Mouse (Mus musculus) intestine, embryonic 14.5 days (tissue): ENCODE data around the gene Tmem116. TPM values are rescaled to one million over a fixed set of nuclear protein-coding genes. Genes with fewer than 3 reads are reported as not detected.

ENCODE experiments used
- ATAC-seq: fragments of 200-750 bp; cut with Nextera tagmentation; replicated peaks from 2 replicates; pipeline ENCODE4 v1.8.0; 2017; ENCODE audit warnings: low read depth, moderate number of reproducible peaks, moderate TSS enrichment, moderate library complexity; ENCODE audit not compliant: low FRiP score, low TSS enrichment
- DNase-seq: peaks from one replicate; pipeline ENCODE4 v3.0.0-alpha.2; 2018; ENCODE audit warnings: low spot score
- H3K27ac ChIP-seq: fragments of 300-500 bp; sonication (generic); 2 replicates; pipeline ENCODE4 v1.5.1; 2014; ENCODE audit warnings: low read depth, mild to moderate bottlenecking, control low read depth
- H3K27me3 ChIP-seq: fragments of 300-500 bp; sonication (generic); replicated peaks from 2 replicates; pipeline ENCODE4 v1.6.1; 2014; ENCODE audit warnings: low read length, control low read depth; ENCODE audit not compliant: control insufficient read depth, insufficient read depth
- H3K36me3 ChIP-seq: fragments of 300-500 bp; sonication (generic); 2 replicates; pipeline ENCODE4 v1.6.1; 2014; ENCODE audit warnings: low read length, control low read depth; ENCODE audit not compliant: control insufficient read depth, insufficient read depth
- H3K4me1 ChIP-seq: fragments of 300-500 bp; sonication (generic); replicated peaks from 2 replicates; pipeline ENCODE4 v1.6.1; 2014; ENCODE audit warnings: low read length, control low read depth, mixed read lengths; ENCODE audit not compliant: control insufficient read depth, insufficient read depth
- H3K4me2 ChIP-seq: fragments of 300-500 bp; sonication (generic); 2 replicates; pipeline ENCODE4 v1.6.1; 2014; ENCODE audit warnings: low read length
- H3K4me3 ChIP-seq: fragments of 300-500 bp; sonication (generic); 2 replicates; pipeline ENCODE4 v1.5.1; 2014; ENCODE audit warnings: low read depth, low read length, control low read depth, mixed read lengths
- H3K9ac ChIP-seq: fragments of 300-500 bp; sonication (generic); 2 replicates; pipeline ENCODE4 v1.6.1; 2014; ENCODE audit warnings: mild to moderate bottlenecking, low read length
- H3K9me3 ChIP-seq: fragments of 300-500 bp; sonication (generic); 2 replicates; pipeline ENCODE4 v1.6.1; 2016; ENCODE audit warnings: low read length, control low read depth; ENCODE audit not compliant: control insufficient read depth
- WGBS: fragments of 180-500 bp; shearing (Covaris S2); extraction: QIAGEN DNeasy Blood & Tissue Kit; methylation state at CpG from one replicate; pipeline ENCODE4 v1.1.7; 2014; 5-methylcytosine and 5-hydroxymethylcytosine counted together
- polyA plus RNA-seq: library from polyadenylated mRNA; unstranded; fragments of >200 nt; fragmentation: Nextera tagmentation; extraction: Ambion mirVana; gene quantifications from 2 replicates; pipeline ENCODE4 v1.2.1, GENCODE M21; 2014

Tmem116 gene
- polyA plus RNA-seq, 1 experiment from 2014 or later, result 1.8 TPM

DNA sequence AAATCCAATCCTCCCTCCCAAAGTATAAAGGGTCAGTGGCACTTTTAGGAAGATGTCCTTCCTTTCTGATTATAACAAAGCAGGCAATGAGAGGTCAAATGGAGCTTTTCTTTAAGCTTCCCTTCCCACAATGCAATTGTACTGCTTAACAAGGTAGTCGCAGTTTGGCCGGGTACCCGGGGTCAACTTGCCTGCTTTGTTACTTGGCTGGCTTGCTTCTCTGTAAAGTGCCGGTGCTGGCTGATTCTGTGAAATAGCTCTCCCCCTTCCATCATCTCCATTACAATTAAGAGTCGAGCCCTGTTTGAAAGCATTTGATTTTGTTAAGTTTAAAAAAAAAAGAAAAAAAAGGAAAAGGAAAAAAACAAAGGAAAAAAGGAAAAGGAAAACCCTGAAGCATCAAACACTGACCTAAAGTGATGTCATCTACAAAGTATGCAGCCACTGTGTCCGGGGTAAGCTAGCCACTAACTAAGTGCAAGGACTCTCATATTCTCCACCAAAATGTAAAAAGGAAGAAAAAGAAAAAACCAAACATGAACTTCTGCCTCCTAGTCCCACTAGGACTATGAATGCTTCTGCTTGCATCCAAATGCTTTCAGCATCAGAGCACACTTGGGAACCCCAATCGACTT lies 85.3 kb downstream of the Tmem116 start:
- peaks cover 65% of the 10 kb centered on the region for H3K36me3 ChIP-seq
- H3K9me3 ChIP-seq, result no peaks in the 10 kb centered on the region
- WGBS, result 69% methylated on average over 7 of the region's 7 CpGs
- H3K27me3 ChIP-seq, result no peaks in the 10 kb centered on the region
- ATAC-seq, result no peak
- no peak for DNase-seq
- no peak overlapping the region for H3K4me3 ChIP-seq
- H3K9ac ChIP-seq, result no peak overlapping the region
- H3K4me1 ChIP-seq, result no peaks in the 10 kb centered on the region
- H3K4me2 ChIP-seq, result no peak overlapping the region
- no peak overlapping the region for H3K27ac ChIP-seq

- no peak overlapping the region for H3K9ac ChIP-seq
- H3K27me3 ChIP-seq, result no peaks in the 10 kb centered on the region
- ATAC-seq, result no peak
- 88% methylated on average over 2 of the region's 2 CpGs for WGBS
- no peak for DNase-seq
- H3K4me3 ChIP-seq, result no peak overlapping the region
- H3K36me3 ChIP-seq, result peaks cover 60% of the 10 kb centered on the region
- H3K9me3 ChIP-seq, result no peaks in the 10 kb centered on the region
- no peak overlapping the region for H3K27ac ChIP-seq
- H3K4me2 ChIP-seq, result no peak overlapping the region
- H3K4me1 ChIP-seq, result no peaks in the 10 kb centered on the region
Observed at GRCm38 (mm10) chr5:121537588-121537987, 85.9 kb downstream of the Tmem116 start.

DNA sequence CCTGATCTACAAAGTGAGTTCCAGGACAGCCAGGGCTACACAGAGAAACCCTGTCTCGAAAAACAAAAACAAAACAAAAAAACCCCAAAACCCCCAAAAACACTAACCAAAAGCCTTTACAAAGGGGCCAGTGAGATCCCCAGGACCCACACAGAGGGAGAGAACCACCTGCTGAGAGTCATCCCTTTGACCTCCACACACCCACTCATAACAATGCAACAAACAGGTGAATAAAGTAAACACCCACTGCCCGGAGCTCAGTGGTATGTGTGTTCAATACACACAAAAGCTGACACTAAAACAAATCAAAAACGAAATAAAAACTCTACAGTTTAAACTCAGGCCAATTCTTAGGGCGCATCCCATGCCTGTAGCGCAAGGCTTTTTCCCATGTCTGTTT lies 88.4 kb downstream of the Tmem116 start:
- DNase-seq (no peak), ATAC-seq (no peak)
- Histone ChIP-seq H3K36me3 (peaks cover 38% of the 10 kb centered on the region), H3K27me3 (no peaks in the 10 kb centered on the region), H3K4me3 (no peak overlapping the region), H3K27ac (no peak overlapping the region), H3K9me3 (no peaks in the 10 kb centered on the region), H3K9ac (no peak overlapping the region), H3K4me2 (no peak overlapping the region), H3K4me1 (peaks cover 13% of the 10 kb centered on the region)
- WGBS, result 91% methylated on average over 5 of the region's 5 CpGs

DNA sequence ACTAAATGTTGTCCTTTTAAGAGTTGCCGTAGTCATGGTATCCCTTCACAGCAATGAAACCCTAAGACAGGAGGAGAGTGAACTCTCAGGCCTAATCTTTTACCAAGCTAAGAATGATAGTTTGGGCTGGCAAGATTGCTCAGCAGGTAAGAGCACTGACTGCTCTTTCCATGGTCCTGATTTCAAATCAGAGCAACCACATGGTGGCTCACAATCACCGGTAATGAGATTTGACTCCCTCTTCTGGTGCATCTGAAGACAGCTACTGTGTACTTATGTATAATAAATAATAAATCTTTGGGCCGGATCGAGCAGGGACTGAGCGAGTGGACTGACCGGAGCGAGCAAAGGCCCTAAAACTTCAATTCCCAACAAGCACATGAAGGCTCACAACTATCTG lies 89.5 kb downstream of the Tmem116 start:
- Histone ChIP-seq H3K4me3 (no peak overlapping the region), H3K4me1 (peaks cover 13% of the 10 kb centered on the region), H3K9me3 (no peaks in the 10 kb centered on the region), H3K27ac (no peak overlapping the region), H3K36me3 (peaks cover 27% of the 10 kb centered on the region), H3K27me3 (no peaks in the 10 kb centered on the region), H3K4me2 (no peak overlapping the region), H3K9ac (no peak overlapping the region)
- WGBS, result 81% methylated on average over 7 of the region's 7 CpGs
- ATAC-seq, result no peak
- no peak for DNase-seq

GRCm38 (mm10) chr5:121543370-121543769 lies 91.7 kb downstream of the Tmem116 start:
- Histone ChIP-seq H3K27ac (no peak overlapping the region), H3K9ac (no peak overlapping the region), H3K4me2 (no peak overlapping the region), H3K9me3 (no peaks in the 10 kb centered on the region), H3K4me3 (no peak overlapping the region), H3K36me3 (0 out of 2 replicates have a peak, but pooled peaks cover 10% of the 10 kb centered on the region), H3K27me3 (no peaks in the 10 kb centered on the region), H3K4me1 (peaks cover 13% of the 10 kb centered on the region)
- no peak for ATAC-seq
- no peak for DNase-seq
- WGBS, result 80% methylated on average over 3 of the region's 3 CpGs

GRCm38 (mm10) chr5:121544910-121545792 lies 93.5 kb downstream of the Tmem116 start, which contains the start of the genes Adam1a and Gm42878:
Gene Adam1a, minus strand, starts transcription at chr5:121545482.
Gene Gm42878, minus strand, starts transcription at chr5:121545482.
- Histone ChIP-seq H3K27me3 (no peaks in the 10 kb centered on the region), H3K36me3 (no peaks in the 10 kb centered on the region), H3K4me2 (peak within 1 kb of the TSS; percentile 83), H3K9ac (peak within 1 kb of the TSS; percentile 96), H3K9me3 (no peaks in the 10 kb centered on the region), H3K4me3 (peak within 1 kb of the TSS; percentile 93), H3K27ac (peak within 1 kb of the TSS; percentile 97), H3K4me1 (peaks cover 13% of the 10 kb centered on the region)
- peak; percentile 33 for ATAC-seq
- WGBS, result under 1% methylated on average over 47 of the region's 97 CpGs
- peak; percentile 77 for DNase-seq

DNA sequence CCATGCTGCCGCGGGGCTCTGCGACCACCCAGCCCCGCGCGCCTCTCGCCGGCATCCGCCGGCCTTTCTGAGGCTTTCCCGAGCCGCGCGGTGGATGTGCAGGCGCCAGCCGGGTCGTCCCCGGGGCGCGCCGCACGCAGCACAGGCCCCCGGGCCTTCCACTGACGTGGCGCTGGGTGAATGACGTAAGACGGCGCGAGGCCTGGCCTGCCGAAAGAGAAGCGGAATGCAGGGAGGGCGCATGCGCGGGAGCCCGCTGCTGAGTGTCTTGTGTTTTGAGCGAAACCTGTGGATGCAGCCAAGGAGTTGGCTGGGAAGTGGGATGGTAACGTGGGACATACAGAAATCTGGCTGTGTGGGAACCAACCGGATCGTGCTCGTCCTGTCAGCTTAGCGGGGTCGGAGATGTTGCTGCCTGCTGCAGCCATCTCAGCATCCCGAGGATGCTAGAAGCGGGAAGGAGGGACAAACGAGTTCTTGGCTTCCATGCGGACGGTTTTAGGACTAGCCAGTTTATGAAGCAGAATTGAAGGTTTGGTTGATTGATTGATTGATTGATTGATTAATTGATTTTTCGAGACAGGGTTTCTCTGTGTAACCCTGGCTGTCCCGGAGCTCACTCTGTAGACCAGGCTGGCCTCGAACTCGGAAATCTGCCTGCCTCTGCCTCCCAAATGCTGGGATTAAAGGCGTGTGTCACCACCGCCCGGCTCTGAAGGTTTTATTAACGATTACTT lies 94.3 kb downstream of the Tmem116 start, which contains the start of gene Mapkapk5:
Mapkapk5 (minus strand) TSS at position 113 of the 737 bp plus-strand sequence.
- Histone ChIP-seq H3K27ac (peak within 1 kb of the TSS; percentile 97), H3K36me3 (no peaks in the 10 kb centered on the region), H3K9me3 (no peaks in the 10 kb centered on the region), H3K4me2 (peak within 1 kb of the TSS; percentile 83), H3K27me3 (no peaks in the 10 kb centered on the region), H3K4me1 (peaks cover 13% of the 10 kb centered on the region), H3K4me3 (peak within 1 kb of the TSS; percentile 93), H3K9ac (peak within 1 kb of the TSS; percentile 96)
- DNase-seq (peak; percentile 100), ATAC-seq (peak; percentile 97)
- 2% methylated on average over 45 of the region's 55 CpGs for WGBS

GRCm38 (mm10) chr5:121546530-121546895 lies 94.8 kb downstream of the Tmem116 start:
- WGBS, result 28% methylated on average over 6 of the region's 6 CpGs
- DNase-seq (peak; percentile 71), ATAC-seq (peak; percentile 37; the same call in 1 of the 2 replicates)

More at GRCm38 (mm10) chr5:121546530-121546895, 94.8 kb downstream of the Tmem116 start:
- peak overlapping the region; percentile 93 for H3K4me3 ChIP-seq
- peak overlapping the region; percentile 97; the same call in 1 of the 2 replicates for H3K27ac ChIP-seq
- H3K36me3 ChIP-seq, result no peaks in the 10 kb centered on the region
- peak overlapping the region; percentile 54 for H3K4me2 ChIP-seq
- H3K9me3 ChIP-seq, result no peaks in the 10 kb centered on the region
- H3K4me1 ChIP-seq, result peaks cover 13% of the 10 kb centered on the region
- H3K9ac ChIP-seq, result peak overlapping the region; percentile 96
- no peaks in the 10 kb centered on the region for H3K27me3 ChIP-seq
